Mouse (Mus musculus) embryonic stem cell, embryonic (primary cell): ENCODE results near the gene Olfr679.
"Not testable (repeated sequence)": the region's sequence is repeated elsewhere in the genome, so short reads cannot be mapped to it uniquely, and the experiment has no call there.

ENCODE experiments used
- CTCF ChIA-PET, 4 experiments: fragments of 300-600 bp in 2 of 4; fragments of 350-600 bp in 2 of 4; sonication (Branson Sonifier 250); formaldehyde crosslinking; loops; one replicate each; lab custom pipeline; 2022; ENCODE audit warnings: inconsistent platforms in 2 of 4; lab: Charles Lee
- POLR2A ChIA-PET, 4 experiments: fragments of 300-600 bp in 2 of 4; fragments of 350-600 bp in 2 of 4; sonication (Branson Sonifier 250); formaldehyde crosslinking; loops; one replicate each; lab custom pipeline; 2022; ENCODE audit warnings: antibody characterized with exemption in 4 of 4, inconsistent platforms in 1 of 4; lab: Charles Lee

Olfr679 gene

DNA sequence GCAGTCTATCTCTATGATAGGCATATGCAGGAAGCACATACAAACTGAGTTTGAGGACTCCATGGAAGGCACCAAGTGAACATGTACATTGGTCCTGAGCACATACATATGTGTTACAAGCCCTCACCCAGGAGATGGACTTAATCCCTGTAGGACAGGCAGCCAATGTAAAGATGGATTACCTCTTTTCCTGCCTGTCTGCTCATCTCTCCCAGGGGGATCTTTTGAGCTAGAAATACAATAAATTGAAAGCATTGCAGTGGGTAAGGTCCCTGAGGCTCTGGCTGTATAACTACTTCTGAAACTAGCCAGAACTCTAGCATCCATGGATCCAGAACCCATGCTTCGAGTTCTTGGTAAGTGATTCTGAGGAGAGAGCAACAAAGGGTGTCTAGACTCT is at the start of gene Olfr679:
Gene Olfr679 (plus strand): TSS at position 301 of the 400 bp plus-strand sequence.
- POLR2A ChIA-PET, result no interaction called here
- CTCF ChIA-PET, result no interaction called here

DNA sequence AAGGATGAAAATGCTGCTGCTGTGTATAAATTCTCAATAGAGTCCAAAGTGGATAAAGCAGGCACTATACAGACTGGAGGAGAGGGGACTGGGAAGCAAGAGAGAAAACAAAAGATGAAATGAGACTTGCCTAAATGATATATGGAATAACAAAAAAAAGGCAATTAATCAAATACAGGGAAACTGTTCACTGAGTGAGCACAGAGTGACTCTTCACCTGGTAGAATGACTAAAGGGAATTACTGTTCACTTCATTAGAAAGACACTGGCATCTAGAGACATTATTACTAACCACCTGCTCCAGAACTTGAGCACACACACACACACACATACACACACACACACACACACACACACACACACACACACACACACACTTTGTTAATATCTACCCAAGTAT is 48.6 kb upstream of the Olfr679 start, which contains the start of gene Olfr676:
Gene Olfr676 (plus strand): TSS at position 301 of the 400 bp plus-strand sequence.
- ChIA-PET POLR2A (interaction anchor here in 1 of 4 experiments (0.6 kb wide), 1 partner anchor 488 kb away, joined by 3 read pairs; no protein-coding TSS in a partner anchor), CTCF (interaction anchor here in 1 of 4 experiments (0.6 kb wide), 1 partner anchor 385 kb away, joined by 13 read pairs; no protein-coding TSS in a partner anchor)

DNA sequence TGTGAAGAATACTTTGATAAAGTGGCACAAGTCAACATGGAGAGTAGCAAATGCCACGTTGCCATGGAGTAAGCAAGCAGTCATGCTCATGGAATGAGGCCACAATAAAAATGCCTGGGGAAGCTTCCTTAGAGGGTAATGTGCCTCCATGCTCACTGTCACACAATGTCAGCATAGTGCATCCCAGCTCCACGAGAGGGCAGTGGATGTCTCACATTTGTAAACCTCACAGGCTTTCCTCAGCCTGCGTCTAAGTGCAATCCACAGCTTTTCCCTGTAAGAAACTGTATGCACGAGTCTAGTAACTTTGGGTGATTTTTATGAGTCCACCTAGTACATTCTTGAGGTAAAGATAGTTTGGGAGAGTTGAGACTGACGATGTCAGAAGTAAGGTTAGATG is 47.2 kb upstream of the Olfr679 start:
- POLR2A ChIA-PET, CTCF ChIA-PET: not testable (repeated sequence)

DNA sequence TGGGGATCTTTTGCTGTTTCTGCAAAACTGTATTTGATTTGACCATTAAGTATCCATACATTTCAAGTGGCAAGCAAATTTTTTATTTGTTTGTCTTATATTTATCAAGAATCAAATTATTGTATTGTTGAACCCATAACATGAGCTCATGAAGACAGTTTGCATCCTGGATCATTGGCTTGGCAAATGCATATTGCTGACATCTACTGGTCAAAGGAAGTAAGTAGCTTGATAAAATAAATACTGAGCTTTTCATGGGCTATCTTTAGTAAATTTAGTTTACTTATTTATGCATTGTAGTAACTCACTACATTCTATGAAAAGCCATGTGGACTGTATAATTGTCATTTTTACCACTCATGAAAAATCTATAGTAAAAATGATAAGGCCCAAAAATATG is 22.1 kb upstream of the Olfr679 start:
- ChIA-PET POLR2A (no interaction called here), CTCF (no interaction called here)

DNA sequence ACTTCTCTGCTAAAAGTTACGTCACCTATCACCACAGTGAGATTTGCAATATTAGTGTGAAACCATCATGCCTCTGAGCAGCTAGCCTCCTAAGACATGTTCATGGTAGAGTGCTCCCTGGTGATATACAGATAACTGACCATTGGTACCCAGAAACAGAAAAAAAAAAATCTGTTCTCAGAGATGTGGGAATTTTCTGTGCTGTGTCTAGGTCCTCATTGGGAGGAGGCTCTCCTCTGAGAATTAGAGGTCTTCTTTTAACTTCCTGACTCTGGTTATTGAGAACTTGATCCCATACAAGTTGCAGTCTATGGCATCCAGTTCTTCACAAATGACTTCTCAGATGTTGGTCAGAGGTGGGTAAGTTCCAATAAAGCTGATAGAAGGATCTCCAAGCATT is 16.8 kb upstream of the Olfr679 start, which contains the start of gene Olfr678:
Gene Olfr678 (plus strand): TSS at position 301 of the 400 bp plus-strand sequence.
- ChIA-PET CTCF (no interaction called here), POLR2A (no interaction called here)

DNA sequence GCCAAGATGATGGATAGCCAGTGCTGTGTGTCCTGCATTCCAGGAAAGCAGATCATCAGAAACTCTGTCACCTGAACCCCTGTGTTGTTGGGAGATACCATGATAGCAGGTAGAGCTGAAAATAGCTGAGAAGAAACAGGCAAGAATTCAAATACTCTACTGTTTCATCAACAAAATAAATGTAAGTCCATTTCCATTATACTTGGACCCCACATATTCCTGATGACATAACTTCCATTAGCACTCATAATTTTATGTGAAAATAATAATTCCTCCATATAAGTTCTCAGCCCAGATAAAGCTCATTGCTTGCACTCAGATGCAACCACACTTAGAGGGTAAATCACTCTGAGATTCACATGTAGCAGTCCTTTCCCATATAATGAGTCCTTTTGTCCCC is 11.7 kb downstream of the Olfr679 start, which contains the start of gene Olfr680-ps1:
Gene Olfr680-ps1 (minus strand): TSS at position 101 of the 400 bp plus-strand sequence.
- POLR2A ChIA-PET, CTCF ChIA-PET: not testable (repeated sequence)

DNA sequence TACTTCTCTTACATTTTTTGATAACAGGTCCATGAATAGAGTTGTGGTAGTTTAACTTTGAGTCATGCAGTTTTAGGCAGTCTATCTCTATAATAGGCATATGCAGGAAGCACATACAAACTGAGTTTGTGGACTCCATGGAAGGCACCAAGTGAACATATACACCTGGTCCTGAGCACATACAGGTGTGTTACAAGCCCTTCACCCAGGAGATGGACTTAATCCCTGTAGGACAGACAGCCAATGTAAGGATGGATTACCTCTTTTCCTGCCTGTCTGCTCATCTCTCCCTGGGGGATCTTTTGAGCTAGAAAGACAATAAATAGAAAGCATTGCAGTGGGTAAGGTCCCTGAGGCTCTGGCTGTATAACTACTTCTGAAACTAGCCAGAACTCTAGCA is 35.5 kb downstream of the Olfr679 start, which contains the start of gene Olfr681:
Gene Olfr681 (plus strand): TSS at position 301 of the 400 bp plus-strand sequence.
- CTCF ChIA-PET, result no interaction called here
- POLR2A ChIA-PET, result no interaction called here
